Mouse (Mus musculus) MEL (cell line): ENCODE results near the gene Agps.

Experiments used
- CTCF ChIP-seq, 3 experiments: IDR thresholded peaks in 2 of 3; conservative IDR thresholded peaks in 1 of 3; 2 replicates each; pipeline ENCODE4 v1.5.1; 2011 to 2012; ENCODE audit warnings: low read length in 3 of 3, low read depth in 2 of 3, mild to moderate bottlenecking in 2 of 3, improper control_type of control experiment in 1 of 3, inconsistent platforms in 1 of 3, mixed read lengths in 1 of 3, moderate library complexity in 1 of 3; ENCODE audit not compliant: control insufficient read depth in 1 of 3, insufficient read depth in 1 of 3, poor library complexity in 1 of 3, severe bottlenecking in 1 of 3
- EP300 ChIP-seq, 2 experiments: IDR thresholded peaks; 2 replicates each; pipeline ENCODE4 v1.6.1; 2011; ENCODE audit warnings: improper control_type of control experiment in 2 of 2, low read length in 2 of 2, low read depth in 1 of 2, mild to moderate bottlenecking in 1 of 2
- ETS1 ChIP-seq: IDR thresholded peaks from 2 replicates; pipeline ENCODE4 v1.6.1; 2012; ENCODE audit warnings: low read depth, mild to moderate bottlenecking, inconsistent platforms, low read length, improper control_type of control experiment, moderate library complexity
- GABPA ChIP-seq: IDR thresholded peaks from 2 replicates; pipeline ENCODE4 v1.6.1; 2012; ENCODE audit warnings: low read depth, mild to moderate bottlenecking, inconsistent platforms, low read length, improper control_type of control experiment, moderate library complexity
- MXI1 ChIP-seq: IDR thresholded peaks from 2 replicates; pipeline ENCODE4 v1.6.1; 2011; ENCODE audit warnings: mild to moderate bottlenecking, low read depth, low read length, improper control_type of control experiment
- NRF1 ChIP-seq: IDR thresholded peaks from 2 replicates; pipeline ENCODE4 v1.6.1; 2014; ENCODE audit warnings: low read depth, mild to moderate bottlenecking, inconsistent platforms, low read length, improper control_type of control experiment, moderate library complexity; ENCODE audit not compliant: poor library complexity, insufficient read depth, severe bottlenecking
- POLR2A ChIP-seq, 2 experiments: IDR thresholded peaks; 2 replicates each; pipeline ENCODE4 v1.6.1; 2011 to 2012; ENCODE audit warnings: low read length in 2 of 2, mild to moderate bottlenecking in 2 of 2, control low read depth in 1 of 2, improper control_type of control experiment in 1 of 2, low read depth in 1 of 2, moderate library complexity in 1 of 2; ENCODE audit not compliant: control insufficient read depth in 1 of 2, insufficient read depth in 1 of 2, poor library complexity in 1 of 2
- TAL1 ChIP-seq: IDR thresholded peaks from 2 replicates; pipeline ENCODE4 v1.6.1; 2012; ENCODE audit warnings: mild to moderate bottlenecking, inconsistent platforms, low read length, moderate library complexity, mixed read lengths
- USF1 ChIP-seq: IDR thresholded peaks from 2 replicates; pipeline ENCODE4 v1.6.1; 2014; ENCODE audit warnings: low read depth, mild to moderate bottlenecking, inconsistent platforms, low read length, improper control_type of control experiment, moderate library complexity
- USF2 ChIP-seq, 2 experiments: IDR thresholded peaks; 2 replicates each; pipeline ENCODE4 v1.6.1; 2011 to 2012; ENCODE audit warnings: improper control_type of control experiment in 2 of 2, low read length in 2 of 2, borderline replicate concordance in 1 of 2, inconsistent platforms in 1 of 2, low read depth in 1 of 2, mild to moderate bottlenecking in 1 of 2; ENCODE audit not compliant: insufficient read depth in 1 of 2
- ZC3H11A ChIP-seq: IDR thresholded peaks from 2 replicates; pipeline ENCODE4 v1.6.1; 2012; ENCODE audit warnings: low read depth, mild to moderate bottlenecking, inconsistent platforms, low read length, improper control_type of control experiment

DNA sequence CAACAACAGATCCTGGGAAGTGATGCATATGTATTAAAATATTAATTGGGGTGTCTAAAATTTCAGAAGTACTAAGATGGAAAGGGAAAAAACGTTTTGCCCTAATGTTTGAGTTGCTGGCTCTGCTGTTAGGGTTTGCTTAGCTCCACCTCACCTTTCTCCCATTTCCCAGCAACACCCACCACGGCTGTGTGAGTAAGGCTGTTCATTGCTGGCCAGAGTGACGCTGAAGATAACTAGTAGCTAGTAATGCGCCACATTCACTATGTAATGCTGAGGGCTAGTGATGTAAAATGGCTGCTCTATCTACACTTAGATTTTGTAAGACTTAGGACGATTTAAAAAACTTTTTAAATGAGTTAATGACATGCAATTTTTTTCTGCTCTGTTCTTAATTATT, 63.7 kb downstream of the Agps start:
- TF ChIP-seq CTCF (IDR thresholded peaks at IDR 0.05 in 2 of 3, conservative IDR thresholded peaks at IDR 0.05 in 1 of 3; ENCODE audit: control insufficient read depth in 1 of 3, insufficient read depth in 1 of 3, low read depth in 2 of 3, low read length in 3 of 3, poor library complexity in 1 of 3, severe bottlenecking in 1 of 3) (no peak), POLR2A (IDR thresholded peaks at IDR 0.05; ENCODE audit: control insufficient read depth in 1 of 2, insufficient read depth in 1 of 2, low read depth in 1 of 2, low read length in 2 of 2, poor library complexity in 1 of 2) (no peak), TAL1 (no peak), ETS1 (no peak), NRF1 (no peak), EP300 (IDR thresholded peaks at IDR 0.05; ENCODE audit: low read depth in 1 of 2, low read length in 2 of 2) (no peak), USF1 (no peak), USF2 (IDR thresholded peaks at IDR 0.05; ENCODE audit: borderline replicate concordance in 1 of 2, insufficient read depth in 1 of 2, low read depth in 1 of 2, low read length in 2 of 2) (no peak), GABPA (no peak), MXI1 (no peak), ZC3H11A (no peak)
